Mouse (Mus musculus): ENCODE results near the gene Sgca.

Sgca gene

DNA sequence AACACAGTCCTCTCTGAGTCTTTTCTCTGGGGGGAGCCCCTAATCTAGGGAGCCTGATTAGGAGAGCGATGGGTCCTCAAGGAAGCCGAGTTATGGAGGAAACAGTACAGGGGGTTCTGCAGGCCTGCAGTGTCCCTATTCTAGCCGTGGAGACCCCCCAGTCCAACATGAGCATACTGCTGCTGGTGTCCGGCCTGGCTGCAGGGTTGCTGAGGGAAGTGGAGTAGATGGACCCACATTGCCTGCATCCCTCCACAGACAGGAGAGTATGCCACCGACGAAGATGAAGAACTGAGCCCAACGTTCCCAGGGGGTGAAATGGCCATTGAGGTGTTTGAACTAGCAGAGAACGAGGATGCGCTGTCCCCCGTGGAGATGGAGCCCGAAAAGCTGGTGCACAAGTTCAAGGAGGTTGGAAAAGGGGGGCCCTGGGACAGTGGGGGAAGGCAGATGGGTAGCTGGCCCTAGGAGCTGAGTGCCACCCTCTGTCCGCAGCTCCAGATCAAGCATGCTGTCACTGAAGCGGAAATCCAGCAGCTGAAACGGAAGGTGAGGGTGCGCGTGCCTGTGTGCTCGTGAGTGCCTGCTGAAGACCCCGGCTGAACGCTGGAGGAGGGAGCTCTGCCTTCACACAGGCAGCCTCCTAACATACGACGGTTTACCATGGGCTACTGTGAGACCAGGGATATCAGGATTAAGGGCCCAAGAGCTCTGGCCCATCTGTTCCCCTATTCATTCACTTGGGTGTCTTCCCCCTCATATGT is 25.6 kb upstream of the Sgca start:
- DNase-seq = no peak

- peak; percentile 70 for DNase-seq
These were observed 24.9 kb upstream of the Sgca start for GRCm38 (mm10) chr11:95001058-95001457.

GRCm38 (mm10) chr11:95000548-95000947 is 24.4 kb upstream of the Sgca start:
- DNase-seq = peak; percentile 66

DNA sequence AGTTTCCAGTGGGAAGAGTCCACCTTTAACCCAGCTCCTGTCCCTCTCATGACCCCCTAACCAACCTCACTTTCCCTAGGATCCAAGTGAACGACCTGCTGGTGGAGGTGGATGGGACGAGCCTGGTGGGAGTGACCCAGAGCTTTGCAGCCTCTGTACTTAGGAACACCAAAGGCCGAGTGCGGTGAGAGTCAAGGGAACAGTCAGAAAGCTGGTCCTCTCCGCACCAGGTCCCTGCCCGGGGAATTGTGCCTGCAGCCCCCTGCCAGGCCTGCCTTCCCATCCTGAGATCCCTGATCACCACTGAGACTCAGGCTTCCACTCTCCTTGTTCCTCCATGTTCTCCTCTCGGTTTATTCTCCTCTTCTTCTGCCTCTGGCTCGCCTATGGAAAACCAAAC is 24.0 kb upstream of the Sgca start:
- DNase-seq = no peak

DNA sequence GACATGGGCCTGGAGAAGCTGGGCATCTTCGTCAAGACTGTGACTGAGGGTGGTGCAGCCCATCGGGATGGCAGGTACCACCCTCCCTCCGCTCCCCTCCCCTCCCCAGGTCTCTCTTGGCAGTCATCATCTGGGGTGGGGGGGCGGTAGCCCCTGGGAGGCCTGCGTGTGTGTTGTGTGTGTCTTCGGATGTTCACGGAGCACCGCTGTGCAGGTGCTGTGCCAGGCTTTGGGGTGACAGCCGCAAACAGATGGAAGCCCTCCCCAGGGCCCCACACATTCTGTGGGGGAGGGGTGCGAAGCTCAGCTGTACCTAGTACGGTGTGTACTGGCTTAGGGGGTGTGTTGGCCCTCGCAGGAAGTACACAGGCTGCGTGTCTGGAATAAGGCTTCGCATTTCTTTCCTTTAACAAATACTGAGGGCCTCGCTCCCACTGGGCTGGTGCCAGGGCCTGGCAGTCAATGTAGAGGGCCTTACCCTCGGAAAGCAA is 22.0 kb upstream of the Sgca start:
- DNase-seq = no peak

DNA sequence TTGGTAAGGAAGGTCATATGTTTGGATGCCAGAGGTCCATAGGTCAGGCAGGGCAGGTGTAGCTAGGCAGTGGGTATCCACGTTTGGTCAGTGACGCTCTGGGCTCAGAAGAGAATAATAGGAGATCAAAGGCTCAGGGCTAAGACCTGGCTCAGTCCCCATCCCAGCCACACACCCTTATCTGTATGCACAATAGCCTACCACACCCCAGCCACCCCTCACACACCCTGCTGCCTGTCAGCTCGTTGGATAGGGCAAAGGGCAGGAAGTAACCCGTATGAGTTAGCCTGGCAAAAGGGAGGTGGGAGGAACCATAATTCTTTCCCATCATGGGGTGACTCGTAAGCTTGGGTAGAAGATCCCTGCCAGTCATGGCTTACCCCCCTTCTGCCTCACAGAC is 21.5 kb upstream of the Sgca start:
- no peak for DNase-seq

- no peak for DNase-seq
These were observed 20.9 kb upstream of the Sgca start for GRCm38 (mm10) chr11:94996984-94997383.

DNA sequence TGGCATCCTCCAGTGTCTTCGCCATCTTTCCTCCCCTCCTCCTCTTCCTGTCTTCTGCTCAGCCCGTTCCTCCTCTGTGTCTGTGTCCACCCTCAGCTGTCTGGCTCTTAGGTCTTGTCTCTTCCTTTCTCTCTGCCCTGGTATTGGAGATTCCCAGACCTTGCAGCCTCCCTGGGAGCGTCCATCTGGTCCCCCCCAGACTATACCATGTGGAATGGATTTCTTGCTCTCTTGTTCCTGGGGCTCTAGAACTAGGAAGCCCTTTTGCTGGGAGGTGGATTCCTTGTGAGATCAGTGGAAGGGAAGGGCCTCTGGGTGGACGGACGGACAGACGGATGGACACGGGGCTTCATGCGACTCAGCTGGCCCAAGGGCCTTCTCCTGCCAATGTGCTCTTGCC is 20.0 kb upstream of the Sgca start:
- DNase-seq = no peak

- DNase-seq = no peak
These were observed 19.0 kb upstream of the Sgca start for GRCm38 (mm10) chr11:94994947-94995772.

DNA sequence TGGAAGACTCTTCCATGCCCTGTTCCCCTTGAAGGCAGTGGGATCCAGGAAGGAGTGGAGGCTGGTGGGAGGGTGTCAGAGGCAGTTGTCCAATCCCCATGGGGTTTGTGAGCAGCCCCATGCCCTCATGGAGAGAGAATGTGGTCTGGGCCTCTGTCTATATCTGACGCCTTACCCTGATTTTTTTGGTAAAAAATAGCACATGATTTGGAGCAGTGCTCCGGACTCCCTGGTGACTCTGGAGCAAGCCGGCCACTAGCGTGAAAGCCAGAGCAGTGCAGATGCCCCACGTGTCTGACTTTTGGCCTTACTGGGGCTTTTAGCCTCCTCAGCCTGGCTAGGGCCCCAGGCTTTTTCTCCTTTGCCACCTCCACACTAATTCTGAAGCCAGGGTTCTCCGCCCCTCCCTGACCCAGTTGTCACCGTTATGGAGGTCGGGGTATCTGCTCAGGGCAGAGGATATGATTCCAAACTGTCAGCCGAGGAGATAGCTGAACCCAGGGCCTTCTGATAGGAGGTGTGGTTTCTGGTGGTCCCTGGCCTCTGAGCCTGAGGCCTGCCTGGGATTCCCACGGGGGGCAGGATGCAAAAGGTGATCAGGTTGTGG is 18.2 kb upstream of the Sgca start:
- DNase-seq = no peak

DNA sequence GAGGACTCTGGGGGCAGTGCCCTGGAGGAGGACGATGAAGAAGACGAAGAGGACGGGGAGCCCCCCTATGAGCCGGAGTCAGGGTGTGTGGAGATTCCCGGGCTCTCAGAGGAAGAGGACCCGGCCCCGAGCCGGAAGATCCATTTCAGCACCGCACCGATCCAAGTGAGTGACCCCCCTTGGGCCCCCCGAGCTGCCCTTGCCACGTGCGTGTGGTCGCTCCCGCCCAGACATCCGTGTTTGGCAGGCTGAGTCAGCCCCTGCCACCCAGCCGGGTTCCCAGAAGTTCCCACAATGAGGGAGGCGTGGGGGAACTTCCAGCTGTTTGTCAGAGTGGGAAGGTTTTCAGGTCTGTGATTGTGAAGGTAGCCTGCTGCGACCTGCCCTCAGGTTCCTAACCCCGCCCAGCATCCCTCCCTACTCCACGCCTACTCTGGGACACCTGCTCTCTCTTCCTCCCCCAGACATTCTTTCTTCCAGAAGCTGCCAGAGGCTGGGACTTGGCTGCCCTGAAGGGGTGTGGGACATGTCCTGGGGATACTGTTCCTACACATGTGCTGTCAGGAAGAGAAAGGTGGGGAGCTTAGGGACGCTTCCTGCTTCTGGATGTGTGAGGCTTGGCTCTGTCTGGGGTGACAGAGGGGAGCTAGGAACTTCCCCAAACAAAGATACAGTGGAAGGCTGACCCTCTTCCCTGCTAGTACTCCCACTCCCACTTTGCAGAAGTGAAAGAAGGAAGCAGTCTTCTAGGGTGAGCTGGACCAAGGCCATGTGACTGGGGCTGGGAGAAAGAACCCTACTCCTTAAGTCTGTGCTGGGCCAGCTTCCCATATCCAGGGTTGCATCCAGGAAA is 16.9 kb upstream of the Sgca start:
- peak; percentile 72 for DNase-seq

DNA sequence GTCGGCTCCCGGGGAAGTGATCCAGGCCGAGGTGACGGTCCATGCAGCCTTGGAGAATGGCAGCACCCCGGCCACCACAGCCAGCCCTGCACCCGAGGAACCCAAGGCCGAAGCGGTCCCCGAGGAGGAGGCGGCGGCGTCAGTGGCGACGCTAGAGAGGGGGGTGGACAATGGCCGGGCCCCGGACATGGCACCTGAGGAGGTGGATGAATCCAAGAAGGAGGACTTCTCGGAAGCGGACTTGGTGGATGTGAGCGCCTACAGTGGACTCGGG is 16.3 kb upstream of the Sgca start:
- no peak for DNase-seq

- no peak for DNase-seq
These were observed 15.7 kb upstream of the Sgca start for GRCm38 (mm10) chr11:94991641-94992479.

DNA sequence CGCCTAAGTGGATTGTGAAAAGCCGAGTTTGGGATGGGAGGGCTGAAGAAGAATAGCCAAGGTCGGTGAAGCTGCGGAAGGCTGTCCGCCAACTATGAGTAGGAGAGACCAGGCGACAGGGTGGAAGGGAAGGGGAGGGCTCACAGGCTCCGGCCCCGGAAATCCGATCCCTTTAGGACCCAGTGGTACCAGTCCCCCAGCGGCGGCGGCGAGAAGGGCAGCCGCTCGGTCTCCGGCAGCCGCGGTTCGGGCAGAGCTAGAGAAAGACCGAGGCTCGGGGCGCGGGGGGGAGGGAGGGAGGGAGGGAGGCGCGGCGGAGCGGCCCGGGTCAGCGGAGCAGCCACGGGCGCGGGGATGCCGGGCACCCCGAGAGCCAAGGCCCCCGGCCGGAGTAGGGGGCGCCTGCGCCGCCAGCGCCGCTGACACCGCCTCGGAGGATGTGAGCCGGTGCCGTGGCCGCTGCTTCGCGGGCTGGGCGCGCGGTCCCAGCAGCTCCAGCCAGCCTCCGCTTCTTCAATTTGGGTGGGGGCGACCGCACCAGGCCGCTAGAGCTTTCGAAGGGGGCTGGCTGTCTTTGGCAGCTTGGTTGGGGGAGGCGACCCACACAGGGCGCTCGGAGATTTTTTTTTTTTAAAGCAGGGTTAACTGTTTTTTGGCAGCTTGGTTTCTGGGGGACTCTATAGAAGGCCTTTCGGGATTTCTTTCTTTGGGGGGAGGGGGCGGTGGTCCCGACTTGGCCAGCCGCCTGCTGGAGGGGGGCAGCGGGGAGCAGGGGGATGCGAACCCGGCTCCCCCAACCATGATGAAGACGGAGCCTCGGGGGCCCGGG is 14.8 kb upstream of the Sgca start, which contains the start of gene Ppp1r9b:
Gene Ppp1r9b, plus strand, starts transcription at position 287 of the 829 bp plus-strand sequence.
- peak; percentile 90 for DNase-seq

DNA sequence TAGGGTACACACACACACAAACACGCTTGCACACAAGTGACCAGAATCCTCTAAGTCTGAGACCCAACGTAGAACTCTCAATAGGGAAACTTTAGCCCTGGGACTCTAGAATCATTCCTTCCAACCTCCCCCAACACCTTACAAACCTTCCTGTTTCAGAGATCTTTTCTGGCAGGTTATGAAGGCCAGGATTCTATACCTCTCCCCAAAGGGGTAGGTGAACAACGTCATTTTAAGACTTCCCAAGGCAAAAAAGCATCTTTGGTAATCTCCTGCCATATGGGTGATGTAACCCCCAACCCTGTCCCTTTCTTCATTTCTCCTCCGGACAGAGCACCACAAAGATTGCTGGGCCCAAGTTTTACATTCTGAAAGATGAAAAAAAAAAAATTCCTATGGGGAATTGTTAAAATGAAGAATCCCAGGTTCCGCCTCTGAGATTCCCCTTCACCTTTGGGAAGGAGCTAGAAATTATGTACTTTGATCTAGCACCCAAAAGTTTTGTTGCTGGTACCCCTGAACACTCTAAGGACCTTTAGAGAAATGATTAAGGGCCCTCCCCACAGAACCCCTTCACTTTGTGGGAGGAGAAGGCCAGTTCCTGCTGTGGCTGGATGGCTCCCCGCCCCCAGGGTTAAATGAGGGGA is 14.1 kb upstream of the Sgca start:
- DNase-seq = no peak

- DNase-seq = peak; percentile 84
These were observed 13.5 kb upstream of the Sgca start for GRCm38 (mm10) chr11:94989562-94990017.

DNA sequence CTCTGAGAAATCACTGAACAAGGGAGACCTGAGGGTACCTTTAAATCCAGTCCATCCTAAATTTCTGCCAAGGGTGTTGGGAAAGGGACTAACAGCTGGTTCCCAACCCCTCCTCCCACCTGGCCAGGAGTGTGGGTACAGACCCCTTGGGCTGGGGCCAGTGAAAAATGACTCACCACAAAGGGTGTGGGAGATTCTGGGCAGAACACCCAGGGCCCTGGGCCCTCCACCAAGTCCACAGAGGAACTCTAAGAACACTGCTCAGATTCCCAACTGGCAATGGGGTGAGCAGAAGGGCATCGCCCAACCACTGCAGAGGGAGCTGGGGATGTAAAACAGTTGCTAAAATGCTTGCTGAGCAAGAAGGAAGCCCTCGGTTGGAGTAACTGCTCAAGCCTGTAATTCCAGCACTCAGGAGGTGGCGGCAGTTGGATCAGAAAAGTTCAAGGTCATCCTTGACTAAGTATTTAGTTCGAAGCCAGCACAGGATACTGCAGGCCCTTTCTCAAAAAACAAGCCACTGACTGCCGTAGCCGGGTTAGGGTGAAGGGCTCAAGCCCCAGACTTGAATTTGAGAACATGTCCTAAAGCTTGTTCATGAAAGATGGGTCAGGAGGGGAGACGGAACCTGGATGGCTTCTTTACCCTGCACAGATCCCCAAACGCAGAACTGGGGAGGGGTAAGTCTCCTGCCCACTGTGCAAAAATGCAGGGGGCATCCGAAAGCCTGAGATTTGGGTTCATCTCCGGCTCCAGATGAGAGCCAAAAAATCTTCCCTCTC is 12.8 kb upstream of the Sgca start:
- DNase-seq = no peak

GRCm38 (mm10) chr11:94987851-94988250 is 11.7 kb upstream of the Sgca start:
- DNase-seq = no peak

GRCm38 (mm10) chr11:94987341-94987740 is 11.2 kb upstream of the Sgca start:
- DNase-seq = no peak

- DNase-seq = no peak
These were observed 10.3 kb upstream of the Sgca start for GRCm38 (mm10) chr11:94986435-94986834.
